ENCODE assay signal across 12 mouse cellular contexts in genomic region chr17:8138116-8138515, GRCm38 (mm10). TPM values are rescaled to one million over a fixed set of nuclear protein-coding genes. Genes with fewer than 3 reads are reported as not detected.
"Had no signal": no experiment of that assay in that cellular context is flagged by ENCODE, and none has a peak within 500 bp of the region (broad histone marks: within the 10 kb centered on the region; RNA-seq: fewer than 3 reads in every experiment).

No protein-coding gene starts in this region.

RNA-seq across cellular contexts. Expression of gene Gm49673, which starts 9.5 kb away (rescaled TPM):
- total RNA-seq: common myeloid progenitor, adult 5-6 weeks; gastrocnemius, postnatal 36 days; granulocyte monocyte progenitor cell, adult 5-6 weeks; heart, adult 18-20 months; heart, adult 2 months; heart, adult 8-10 months had no signal
- polyA plus RNA-seq: embryonic facial prominence, embryonic 10.5 days; embryonic facial prominence, embryonic 14.5 days; erythroblast, embryonic 14.5 days; forebrain, embryonic 11.5 days; forebrain, embryonic 13.5 days; forebrain, embryonic 16.5 days; heart, adult 2 months had no signal
